Mouse (Mus musculus): ENCODE data around the gene Tmem95. TPM values are rescaled to one million over a fixed set of nuclear protein-coding genes. Genes with fewer than 3 reads are reported as not detected.
"Not testable (repeated sequence)": the region's sequence is repeated elsewhere in the genome, so short reads cannot be mapped to it uniquely, and the experiment has no call there.

Tmem95 gene
- total RNA-seq (2017): not detected in 2 replicates

GRCm38 (mm10) chr11:69877878-69878277 lies at the start of gene Tmem95:
TSS of gene Tmem95 (minus strand) at chr11:69878018.
- no peak for ATAC-seq (ENCODE audit: extremely low read depth, insufficient number of reproducible peaks, low FRiP score, poor library complexity, severe bottlenecking)

- no peak for ATAC-seq (ENCODE audit: extremely low read depth, insufficient number of reproducible peaks, low FRiP score, poor library complexity, severe bottlenecking)
Observed at GRCm38 (mm10) chr11:69927501-69927900, 49.7 kb upstream of the Tmem95 start.

GRCm38 (mm10) chr11:69922796-69923195 lies 45.0 kb upstream of the Tmem95 start:
- ATAC-seq (ENCODE audit: extremely low read depth, insufficient number of reproducible peaks, low FRiP score, poor library complexity, severe bottlenecking): no peak

- no peak for ATAC-seq (ENCODE audit: extremely low read depth, insufficient number of reproducible peaks, low FRiP score, poor library complexity, severe bottlenecking)
Observed at GRCm38 (mm10) chr11:69922012-69922756, 44.4 kb upstream of the Tmem95 start.

GRCm38 (mm10) chr11:69921114-69922011 lies 43.5 kb upstream of the Tmem95 start, which contains the start of gene Eif5a:
TSS of gene Eif5a (minus strand) at chr11:69921958.
- peak; percentile 80 for ATAC-seq (ENCODE audit: extremely low read depth, insufficient number of reproducible peaks, low FRiP score, poor library complexity, severe bottlenecking)

- no peak for ATAC-seq (ENCODE audit: extremely low read depth, insufficient number of reproducible peaks, low FRiP score, poor library complexity, severe bottlenecking)
Observed at GRCm38 (mm10) chr11:69920266-69921031, 42.6 kb upstream of the Tmem95 start.

- ATAC-seq (ENCODE audit: extremely low read depth, insufficient number of reproducible peaks, low FRiP score, poor library complexity, severe bottlenecking): peak; percentile 43
Observed at GRCm38 (mm10) chr11:69919661-69920265, 41.9 kb upstream of the Tmem95 start.

- ATAC-seq (ENCODE audit: extremely low read depth, insufficient number of reproducible peaks, low FRiP score, poor library complexity, severe bottlenecking): no peak
Observed at GRCm38 (mm10) chr11:69919053-69919452, 41.2 kb upstream of the Tmem95 start.

- no peak for ATAC-seq (ENCODE audit: extremely low read depth, insufficient number of reproducible peaks, low FRiP score, poor library complexity, severe bottlenecking)
Observed at GRCm38 (mm10) chr11:69918118-69918517, 40.3 kb upstream of the Tmem95 start.

- ATAC-seq (ENCODE audit: extremely low read depth, insufficient number of reproducible peaks, low FRiP score, poor library complexity, severe bottlenecking): no peak
Observed at GRCm38 (mm10) chr11:69917379-69917948, 39.6 kb upstream of the Tmem95 start.

GRCm38 (mm10) chr11:69916652-69917378 lies 39.0 kb upstream of the Tmem95 start:
- not testable (repeated sequence) for ATAC-seq (ENCODE audit: extremely low read depth, insufficient number of reproducible peaks, low FRiP score, poor library complexity, severe bottlenecking)

GRCm38 (mm10) chr11:69915667-69916627 lies 38.1 kb upstream of the Tmem95 start:
- no peak for ATAC-seq (ENCODE audit: extremely low read depth, insufficient number of reproducible peaks, low FRiP score, poor library complexity, severe bottlenecking)

GRCm38 (mm10) chr11:69914917-69915430 lies 37.2 kb upstream of the Tmem95 start:
- no peak for ATAC-seq (ENCODE audit: extremely low read depth, insufficient number of reproducible peaks, low FRiP score, poor library complexity, severe bottlenecking)

- no peak for ATAC-seq (ENCODE audit: extremely low read depth, insufficient number of reproducible peaks, low FRiP score, poor library complexity, severe bottlenecking)
Observed at GRCm38 (mm10) chr11:69914372-69914764, 36.5 kb upstream of the Tmem95 start.

GRCm38 (mm10) chr11:69913554-69914371 lies 35.9 kb upstream of the Tmem95 start, which contains the start of gene Gps2:
TSS of gene Gps2 (plus strand) at chr11:69913888.
- ATAC-seq (ENCODE audit: extremely low read depth, insufficient number of reproducible peaks, low FRiP score, poor library complexity, severe bottlenecking): peak; percentile 89
